Mouse (Mus musculus): ENCODE results near the gene Rnf17. TPM values are rescaled to one million over a fixed set of nuclear protein-coding genes. Genes with fewer than 3 reads are reported as not detected.

Rnf17 gene
- polyA plus RNA-seq, 1 experiment from 2014 or later = 1.6 TPM

DNA sequence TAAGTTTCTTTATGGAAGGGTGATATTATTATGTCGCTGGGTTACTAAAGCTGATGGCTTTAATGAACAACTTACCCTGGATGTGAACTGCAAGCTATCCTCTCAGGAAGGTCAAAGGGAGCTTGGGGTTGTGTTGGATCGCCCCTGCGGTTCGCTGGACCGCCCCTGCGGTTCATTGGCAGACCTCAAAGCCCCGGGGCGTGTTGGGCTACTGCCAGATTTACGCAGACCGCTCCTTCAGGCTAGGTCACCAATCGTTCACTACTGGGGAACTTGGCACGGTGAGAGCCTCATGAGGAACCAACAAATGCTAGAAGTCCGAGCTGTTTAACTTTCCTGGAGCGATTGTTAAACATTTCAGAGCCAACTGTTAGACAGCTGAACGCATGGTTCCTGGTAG lies 35.7 kb upstream of the Rnf17 start:
- peaks cover 9% of the 10 kb centered on the region; the same call in 1 of the 2 replicates for H3K27me3 ChIP-seq (ENCODE audit: control insufficient read depth, insufficient read depth, low read length)
- H3K9me3 ChIP-seq (ENCODE audit: control insufficient read depth, low read depth, low read length) = no peaks in the 10 kb centered on the region
- no peak overlapping the region for H3K9ac ChIP-seq (replicated peaks; ENCODE audit: low read depth, low read length)
- ATAC-seq (ENCODE audit: insufficient number of reproducible peaks, insufficient read depth, low FRiP score, low read depth) = no peak
- no peak overlapping the region for H3K27ac ChIP-seq (ENCODE audit: low read length)
- no peak overlapping the region for H3K4me3 ChIP-seq (ENCODE audit: low read depth, low read length)
- no peaks in the 10 kb centered on the region for H3K36me3 ChIP-seq (ENCODE audit: control insufficient read depth, insufficient read depth, low read length)
- 17% methylated on average over 15 of the region's 15 CpGs for WGBS
- 0 out of 2 replicates have a peak, but pooled peaks cover 2% of the 10 kb centered on the region for H3K4me1 ChIP-seq (ENCODE audit: control insufficient read depth, insufficient read depth, low read length)
- no peak overlapping the region for H3K4me2 ChIP-seq (replicated peaks; ENCODE audit: low read depth, low read length)

GRCm38 (mm10) chr14:56368834-56369233 lies 33.5 kb upstream of the Rnf17 start:
- peaks cover 9% of the 10 kb centered on the region; the same call in 1 of the 2 replicates for H3K27me3 ChIP-seq (ENCODE audit: control insufficient read depth, insufficient read depth, low read length)
- no peak for ATAC-seq (ENCODE audit: insufficient number of reproducible peaks, insufficient read depth, low FRiP score, low read depth)
- no peaks in the 10 kb centered on the region for H3K9me3 ChIP-seq (ENCODE audit: control insufficient read depth, low read depth, low read length)
- H3K4me3 ChIP-seq (ENCODE audit: low read depth, low read length) = no peak overlapping the region
- 0 out of 2 replicates have a peak, but pooled peaks cover 2% of the 10 kb centered on the region for H3K4me1 ChIP-seq (ENCODE audit: control insufficient read depth, insufficient read depth, low read length)
- no peak overlapping the region for H3K9ac ChIP-seq (replicated peaks; ENCODE audit: low read depth, low read length)
- H3K27ac ChIP-seq (ENCODE audit: low read length) = no peak overlapping the region
- H3K36me3 ChIP-seq (ENCODE audit: control insufficient read depth, insufficient read depth, low read length) = no peaks in the 10 kb centered on the region
- 53% methylated on average over 3 of the region's 3 CpGs for WGBS
- no peak overlapping the region for H3K4me2 ChIP-seq (replicated peaks; ENCODE audit: low read depth, low read length)

- no peak overlapping the region for H3K9ac ChIP-seq (replicated peaks; ENCODE audit: low read depth, low read length)
- no peaks in the 10 kb centered on the region for H3K27me3 ChIP-seq (ENCODE audit: control insufficient read depth, insufficient read depth, low read length)
- H3K4me1 ChIP-seq (ENCODE audit: control insufficient read depth, insufficient read depth, low read length) = no peaks in the 10 kb centered on the region
- H3K4me3 ChIP-seq (ENCODE audit: low read depth, low read length) = no peak overlapping the region
- no peak overlapping the region for H3K27ac ChIP-seq (ENCODE audit: low read length)
- ATAC-seq (ENCODE audit: insufficient number of reproducible peaks, insufficient read depth, low FRiP score, low read depth) = no peak
- WGBS = 2% methylated on average over 6 of the region's 6 CpGs
- no peaks in the 10 kb centered on the region for H3K36me3 ChIP-seq (ENCODE audit: control insufficient read depth, insufficient read depth, low read length)
- no peaks in the 10 kb centered on the region for H3K9me3 ChIP-seq (ENCODE audit: control insufficient read depth, low read depth, low read length)
- no peak overlapping the region for H3K4me2 ChIP-seq (replicated peaks; ENCODE audit: low read depth, low read length)
Observed at GRCm38 (mm10) chr14:56375731-56376130, 26.6 kb upstream of the Rnf17 start.

DNA sequence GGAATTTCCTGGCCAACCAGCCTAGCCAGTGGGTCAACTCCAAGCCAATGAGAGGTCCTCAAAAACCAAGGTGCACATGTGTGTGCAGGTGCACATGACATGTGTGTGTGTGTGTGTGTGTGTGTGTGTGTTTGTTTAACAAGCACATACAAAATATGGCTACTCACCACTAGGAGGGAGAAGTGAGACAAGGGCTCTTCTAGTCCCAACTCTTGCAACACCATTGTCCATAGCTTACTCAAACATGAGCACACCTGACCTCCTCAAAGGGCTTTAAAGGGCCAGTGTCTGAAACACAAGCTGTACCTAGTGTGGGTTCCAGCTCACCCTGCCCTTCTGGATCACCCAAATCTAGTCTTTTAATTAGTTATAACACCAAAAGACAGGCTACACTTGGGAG lies 24.6 kb upstream of the Rnf17 start:
- Histone ChIP-seq H3K4me2 (replicated peaks; ENCODE audit: low read depth, low read length) (no peak overlapping the region), H3K36me3 (ENCODE audit: control insufficient read depth, insufficient read depth, low read length) (no peaks in the 10 kb centered on the region), H3K9me3 (ENCODE audit: control insufficient read depth, low read depth, low read length) (no peaks in the 10 kb centered on the region), H3K4me3 (ENCODE audit: low read depth, low read length) (no peak overlapping the region), H3K27me3 (ENCODE audit: control insufficient read depth, insufficient read depth, low read length) (no peaks in the 10 kb centered on the region), H3K27ac (ENCODE audit: low read length) (no peak overlapping the region), H3K4me1 (ENCODE audit: control insufficient read depth, insufficient read depth, low read length) (no peaks in the 10 kb centered on the region), H3K9ac (replicated peaks; ENCODE audit: low read depth, low read length) (no peak overlapping the region)
- ATAC-seq (ENCODE audit: insufficient number of reproducible peaks, insufficient read depth, low FRiP score, low read depth) = no peak

DNA sequence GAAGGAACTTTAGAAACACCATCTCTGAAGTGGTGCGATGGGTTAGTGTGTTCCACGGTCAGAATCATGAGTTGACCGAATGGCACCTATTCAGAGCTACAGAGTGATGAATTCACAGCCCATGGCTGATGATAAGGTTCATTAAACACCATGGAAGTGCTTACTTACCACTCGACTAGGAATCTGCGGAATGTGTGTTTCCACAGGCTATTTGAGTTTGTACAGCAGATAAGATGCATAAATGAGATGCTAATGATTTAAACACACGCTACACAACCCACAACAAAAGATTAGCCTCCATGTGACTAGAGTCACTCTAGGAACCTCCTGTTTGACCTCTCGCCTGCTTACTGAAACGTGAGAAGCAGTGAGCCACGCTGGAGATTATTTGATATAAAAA lies 23.0 kb upstream of the Rnf17 start:
- ATAC-seq (ENCODE audit: insufficient number of reproducible peaks, insufficient read depth, low FRiP score, low read depth) = no peak
- no peaks in the 10 kb centered on the region for H3K36me3 ChIP-seq (ENCODE audit: control insufficient read depth, insufficient read depth, low read length)
- H3K4me2 ChIP-seq (replicated peaks; ENCODE audit: low read depth, low read length) = no peak overlapping the region
- H3K9ac ChIP-seq (replicated peaks; ENCODE audit: low read depth, low read length) = no peak overlapping the region
- no peaks in the 10 kb centered on the region for H3K9me3 ChIP-seq (ENCODE audit: control insufficient read depth, low read depth, low read length)
- no peak overlapping the region for H3K27ac ChIP-seq (ENCODE audit: low read length)
- H3K4me1 ChIP-seq (ENCODE audit: control insufficient read depth, insufficient read depth, low read length) = no peaks in the 10 kb centered on the region
- no peak overlapping the region for H3K4me3 ChIP-seq (ENCODE audit: low read depth, low read length)
- 47% methylated on average over 9 of the region's 9 CpGs for WGBS
- no peaks in the 10 kb centered on the region for H3K27me3 ChIP-seq (ENCODE audit: control insufficient read depth, insufficient read depth, low read length)

DNA sequence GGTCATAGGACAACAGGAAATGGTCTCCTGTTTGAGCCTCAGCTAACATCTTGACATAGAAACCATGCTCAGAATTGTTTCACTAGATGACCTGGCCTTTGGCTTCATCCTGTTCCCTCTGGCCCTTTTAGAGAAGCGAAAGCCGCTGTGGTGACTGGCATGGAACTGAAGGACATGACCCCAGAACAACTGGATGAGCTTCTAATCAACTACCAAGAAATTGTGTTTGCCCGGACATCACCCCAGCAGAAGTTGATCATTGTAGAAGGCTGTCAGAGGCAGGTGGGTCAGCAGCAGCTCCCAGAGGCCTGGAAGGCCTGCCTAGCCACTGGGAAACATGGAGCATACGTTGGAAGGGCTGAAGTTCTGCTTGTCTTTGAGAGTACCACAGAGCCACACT lies 20.0 kb upstream of the Rnf17 start:
- ATAC-seq (ENCODE audit: insufficient number of reproducible peaks, insufficient read depth, low FRiP score, low read depth) = no peak
- Histone ChIP-seq H3K9me3 (ENCODE audit: control insufficient read depth, low read depth, low read length) (no peaks in the 10 kb centered on the region), H3K4me1 (ENCODE audit: control insufficient read depth, insufficient read depth, low read length) (no peaks in the 10 kb centered on the region), H3K4me3 (ENCODE audit: low read depth, low read length) (no peak overlapping the region), H3K9ac (replicated peaks; ENCODE audit: low read depth, low read length) (no peak overlapping the region), H3K27ac (ENCODE audit: low read length) (no peak overlapping the region), H3K4me2 (replicated peaks; ENCODE audit: low read depth, low read length) (no peak overlapping the region), H3K36me3 (ENCODE audit: control insufficient read depth, insufficient read depth, low read length) (no peaks in the 10 kb centered on the region), H3K27me3 (ENCODE audit: control insufficient read depth, insufficient read depth, low read length) (no peaks in the 10 kb centered on the region)
- WGBS = 85% methylated on average over 4 of the region's 4 CpGs

DNA sequence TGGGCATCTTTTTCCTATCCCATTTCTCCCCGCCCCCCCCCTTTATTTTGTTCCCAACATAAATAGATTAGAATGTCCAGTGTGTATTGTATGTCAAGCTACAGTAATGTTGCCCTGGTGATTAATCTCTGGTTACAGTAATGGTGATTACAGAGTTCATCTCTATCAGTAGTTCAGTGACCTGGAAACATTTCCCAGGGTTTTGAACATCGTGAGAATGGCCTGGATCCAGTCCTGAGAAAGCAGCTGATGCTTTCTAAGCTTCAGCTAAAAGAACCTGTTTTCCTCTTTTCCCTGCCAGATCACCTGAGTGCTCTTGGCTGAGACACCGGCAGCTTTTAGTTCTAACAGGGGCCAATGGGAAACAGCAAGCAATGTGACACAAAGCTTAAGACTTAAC lies 12.1 kb upstream of the Rnf17 start:
- Histone ChIP-seq H3K4me3 (ENCODE audit: low read depth, low read length) (no peak overlapping the region), H3K9ac (replicated peaks; ENCODE audit: low read depth, low read length) (no peak overlapping the region), H3K27me3 (ENCODE audit: control insufficient read depth, insufficient read depth, low read length) (no peaks in the 10 kb centered on the region), H3K4me2 (replicated peaks; ENCODE audit: low read depth, low read length) (no peak overlapping the region), H3K36me3 (ENCODE audit: control insufficient read depth, insufficient read depth, low read length) (no peaks in the 10 kb centered on the region), H3K9me3 (ENCODE audit: control insufficient read depth, low read depth, low read length) (no peaks in the 10 kb centered on the region), H3K4me1 (ENCODE audit: control insufficient read depth, insufficient read depth, low read length) (no peaks in the 10 kb centered on the region), H3K27ac (ENCODE audit: low read length) (no peak overlapping the region)
- ATAC-seq (ENCODE audit: insufficient number of reproducible peaks, insufficient read depth, low FRiP score, low read depth) = no peak
- 61% methylated on average over 3 of the region's 3 CpGs for WGBS

GRCm38 (mm10) chr14:56393704-56394312 lies 8.6 kb upstream of the Rnf17 start:
- Histone ChIP-seq H3K9me3 (ENCODE audit: control insufficient read depth, low read depth, low read length) (no peaks in the 10 kb centered on the region), H3K4me3 (ENCODE audit: low read depth, low read length) (no peak overlapping the region), H3K36me3 (ENCODE audit: control insufficient read depth, insufficient read depth, low read length) (no peaks in the 10 kb centered on the region), H3K27me3 (ENCODE audit: control insufficient read depth, insufficient read depth, low read length) (no peaks in the 10 kb centered on the region), H3K27ac (ENCODE audit: low read length) (no peak overlapping the region), H3K4me2 (replicated peaks; ENCODE audit: low read depth, low read length) (no peak overlapping the region), H3K9ac (replicated peaks; ENCODE audit: low read depth, low read length) (no peak overlapping the region), H3K4me1 (ENCODE audit: control insufficient read depth, insufficient read depth, low read length) (no peaks in the 10 kb centered on the region)
- WGBS = 12% methylated on average over 2 of the region's 2 CpGs
- ATAC-seq (ENCODE audit: insufficient number of reproducible peaks, insufficient read depth, low FRiP score, low read depth) = no peak

DNA sequence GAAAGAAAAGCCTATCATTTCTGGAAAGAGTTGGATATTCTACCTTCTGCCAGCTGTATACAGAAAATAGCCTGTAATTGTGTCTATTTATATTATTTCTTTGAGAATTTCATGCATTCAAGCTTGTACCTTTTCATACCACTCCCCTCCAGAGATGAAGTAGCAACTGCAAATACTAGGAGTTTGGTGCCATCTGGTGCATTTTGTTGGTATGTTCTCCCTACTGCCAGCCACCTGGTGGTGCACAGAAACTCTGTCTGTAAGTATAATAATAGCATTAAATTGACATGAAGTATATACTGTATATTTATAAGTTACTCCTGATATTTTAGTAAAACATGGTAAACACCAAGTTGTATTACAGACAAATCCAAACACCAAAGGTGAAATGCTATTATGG lies 4.4 kb upstream of the Rnf17 start:
- no peak overlapping the region for H3K9ac ChIP-seq (replicated peaks; ENCODE audit: low read depth, low read length)
- no peaks in the 10 kb centered on the region for H3K36me3 ChIP-seq (ENCODE audit: control insufficient read depth, insufficient read depth, low read length)
- H3K4me3 ChIP-seq (ENCODE audit: low read depth, low read length) = no peak overlapping the region
- no peaks in the 10 kb centered on the region for H3K4me1 ChIP-seq (ENCODE audit: control insufficient read depth, insufficient read depth, low read length)
- no peak overlapping the region for H3K4me2 ChIP-seq (replicated peaks; ENCODE audit: low read depth, low read length)
- no peak overlapping the region for H3K27ac ChIP-seq (ENCODE audit: low read length)
- ATAC-seq (ENCODE audit: insufficient number of reproducible peaks, insufficient read depth, low FRiP score, low read depth) = no peak
- no peaks in the 10 kb centered on the region for H3K9me3 ChIP-seq (ENCODE audit: control insufficient read depth, low read depth, low read length)
- no peaks in the 10 kb centered on the region for H3K27me3 ChIP-seq (ENCODE audit: control insufficient read depth, insufficient read depth, low read length)

All from stomach, embryonic 14.5 days (tissue).